Mouse (Mus musculus) induced T-regulatory cell, adult 2 months (primary cell): Measurements from ENCODE around the gene Cplx2.

Source experiments
- DNase-seq: peaks from one replicate; pipeline ENCODE4 v3.0.0-alpha.2; 2012; ENCODE audit warnings: low read depth

Gene Cplx2

DNA sequence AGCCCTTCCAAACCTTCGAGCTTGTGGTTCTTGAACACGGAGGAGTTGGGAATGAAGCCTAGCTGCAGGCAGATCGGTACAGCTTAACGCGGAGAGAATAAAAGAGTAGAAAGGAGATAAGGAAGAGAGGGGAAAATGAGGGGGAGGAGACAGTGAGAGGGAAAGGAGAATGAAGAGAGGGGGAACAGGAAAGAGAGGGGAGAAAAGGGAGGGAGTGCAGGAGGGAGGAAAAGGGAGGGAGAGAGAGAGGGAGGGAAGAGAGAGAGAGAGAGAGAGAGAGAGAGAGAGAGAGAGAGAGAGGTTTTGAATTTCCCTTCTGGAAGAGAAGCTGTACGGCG is at the start of gene Cplx2:
Gene Cplx2, plus strand, starts transcription at position 301 of the 338 bp plus-strand sequence.
- DNase-seq, result no peak

DNA sequence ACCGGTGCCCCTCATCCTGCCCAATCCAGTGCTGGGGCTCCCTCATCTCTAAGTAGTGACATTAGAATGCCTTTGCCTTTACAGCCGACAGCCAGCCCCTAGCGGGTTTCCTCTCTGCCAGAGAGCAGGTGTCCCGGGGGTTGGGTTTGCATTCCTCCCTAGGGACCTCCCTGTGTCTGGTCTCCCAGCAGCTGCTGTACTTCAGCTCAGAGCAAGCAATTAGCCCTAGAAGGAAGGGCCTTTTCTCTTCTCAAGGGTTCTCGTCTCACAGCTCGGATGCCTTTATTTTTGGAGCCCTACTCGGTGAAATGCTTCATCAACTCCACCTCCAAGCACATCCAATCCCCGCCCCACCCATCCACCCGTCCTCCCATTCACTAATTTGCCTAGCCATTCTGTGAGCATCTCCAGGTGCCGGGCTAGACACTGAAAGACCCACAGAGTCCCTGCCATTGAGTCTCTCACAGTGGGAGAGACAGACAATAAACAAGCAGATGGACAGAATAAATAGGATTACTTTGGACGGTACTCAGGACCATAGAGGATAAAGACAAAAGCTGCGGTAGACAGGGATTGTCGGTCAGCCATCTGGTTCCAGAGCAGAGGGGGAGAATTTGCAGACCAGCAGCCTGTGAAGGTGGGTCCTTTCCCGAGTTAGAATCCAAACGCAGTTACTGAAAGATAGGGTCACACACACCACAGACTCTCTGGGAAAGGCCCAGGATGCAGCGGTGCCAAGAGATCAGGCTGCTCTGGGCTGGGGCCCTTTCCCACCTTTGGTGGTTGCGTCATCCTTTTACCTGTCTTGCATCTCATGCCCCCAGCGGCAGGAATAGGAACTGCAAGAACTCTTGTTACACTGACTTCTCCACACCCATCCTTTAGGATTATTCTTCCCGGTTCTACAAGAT is 48.5 kb upstream of the Cplx2 start:
- peak; percentile 66 for DNase-seq

DNA sequence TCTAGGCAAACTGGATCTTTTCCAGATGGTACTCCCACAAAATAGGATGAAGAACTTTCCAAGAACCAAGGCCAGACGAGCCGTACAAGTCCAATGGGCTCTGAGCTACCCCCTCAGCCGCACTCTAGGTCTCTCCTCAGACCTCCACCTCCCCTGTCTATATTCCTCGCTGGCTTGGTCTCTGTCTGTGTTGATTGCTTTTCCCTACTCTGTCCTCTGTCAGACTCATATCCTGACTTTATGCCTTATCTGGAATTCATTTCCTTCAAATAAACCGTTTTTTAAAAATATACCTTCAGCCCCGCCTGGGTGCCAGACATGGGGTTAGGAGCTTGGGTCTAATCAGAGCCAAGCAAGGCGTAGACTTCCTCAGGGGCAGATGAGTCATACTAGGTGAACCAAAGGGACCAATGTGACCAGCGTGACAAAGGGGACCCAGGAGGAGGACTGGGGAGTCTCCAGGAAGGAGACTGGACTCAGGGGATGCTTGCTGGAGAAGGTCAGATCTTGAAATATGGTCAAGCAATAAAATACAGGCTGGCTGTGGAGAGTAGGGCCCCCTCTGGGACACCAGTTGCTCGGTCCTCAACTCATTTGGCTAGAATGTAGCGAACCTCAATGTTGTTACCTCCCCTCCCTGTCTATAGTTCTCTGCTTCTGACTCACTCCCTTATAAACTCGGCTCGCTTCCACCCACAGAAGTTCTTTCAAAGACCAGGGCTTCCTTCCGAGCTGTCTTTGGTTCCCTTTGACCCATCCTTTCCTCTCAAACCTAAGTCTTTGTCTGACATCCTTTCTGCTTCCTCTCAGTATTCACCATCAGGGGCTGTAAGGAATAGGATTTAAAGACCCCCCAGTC is 47.6 kb upstream of the Cplx2 start:
- DNase-seq, result no peak

DNA sequence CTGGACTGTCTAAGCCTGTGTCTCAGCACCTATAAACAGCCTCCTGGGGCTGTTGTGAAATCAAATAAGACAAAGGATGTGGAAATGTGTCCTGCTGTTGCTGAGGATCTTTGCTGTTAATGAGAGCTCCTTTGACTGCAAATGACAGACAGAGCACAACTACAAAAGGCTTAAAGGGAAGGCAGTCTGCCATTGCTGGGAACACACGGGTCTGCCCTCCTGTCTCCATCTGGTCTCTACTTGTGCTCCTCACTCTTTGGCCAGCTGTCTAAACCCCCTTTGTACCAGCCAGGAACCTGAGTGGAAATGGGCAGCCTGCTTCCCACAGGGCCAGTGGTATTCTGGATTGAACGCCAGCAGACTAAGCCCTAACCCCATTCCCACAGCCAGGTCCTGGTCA is 47.0 kb upstream of the Cplx2 start:
- no peak for DNase-seq

DNA sequence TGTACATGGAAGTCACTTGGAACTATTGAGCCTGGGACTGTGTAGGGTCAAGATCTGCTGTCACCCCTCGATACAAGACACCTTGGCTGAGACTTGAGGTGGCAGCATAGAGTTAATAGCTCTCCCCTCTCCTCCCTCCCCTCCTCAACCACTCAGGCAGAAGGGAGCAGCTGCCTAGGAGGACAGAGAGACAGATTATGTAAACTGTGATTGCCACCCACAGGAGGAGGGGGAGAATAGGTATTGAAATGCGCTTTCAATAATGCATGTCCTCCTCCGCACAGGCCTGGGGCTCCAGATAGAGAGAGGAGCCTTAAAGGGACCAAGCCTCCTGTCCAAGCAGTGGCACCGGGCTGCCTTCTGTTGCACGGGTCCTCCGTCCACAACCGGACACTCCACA is 45.3 kb upstream of the Cplx2 start:
- DNase-seq, result no peak

DNA sequence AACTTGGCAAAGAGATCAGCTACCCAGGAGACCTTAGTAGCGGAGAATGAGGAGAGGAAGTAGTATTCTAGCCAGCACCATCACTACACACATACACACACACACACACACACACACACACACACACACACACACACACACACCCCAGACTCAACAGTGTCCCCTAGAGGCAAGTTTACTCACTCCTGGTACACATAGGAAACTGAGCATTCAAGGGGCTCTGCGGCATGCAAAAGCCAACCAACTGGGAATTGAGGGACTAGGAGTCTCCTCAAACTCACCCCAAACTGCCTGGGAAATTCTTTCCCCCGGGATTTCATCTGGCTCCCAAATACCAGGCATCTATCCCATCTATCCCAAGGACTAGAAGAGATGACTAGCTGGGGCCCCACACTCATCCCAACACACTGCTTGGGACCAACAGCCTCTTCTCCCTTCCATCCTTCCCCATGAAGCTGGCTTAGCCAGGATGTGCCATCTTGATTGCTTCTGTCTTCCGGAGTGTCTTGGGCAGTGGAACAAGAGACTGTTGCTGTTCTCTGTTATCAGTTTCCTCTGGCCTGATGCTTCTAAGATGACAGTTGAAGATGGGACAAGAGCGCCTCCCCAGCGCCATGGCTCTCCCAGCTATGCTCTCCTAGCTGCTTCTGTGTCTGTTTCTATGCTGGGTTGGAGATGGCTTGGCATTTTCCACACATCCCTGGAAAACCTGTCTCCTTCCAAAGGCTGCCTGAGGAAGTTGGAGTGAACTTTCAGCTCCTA is 44.3 kb upstream of the Cplx2 start:
- DNase-seq, result no peak

DNA sequence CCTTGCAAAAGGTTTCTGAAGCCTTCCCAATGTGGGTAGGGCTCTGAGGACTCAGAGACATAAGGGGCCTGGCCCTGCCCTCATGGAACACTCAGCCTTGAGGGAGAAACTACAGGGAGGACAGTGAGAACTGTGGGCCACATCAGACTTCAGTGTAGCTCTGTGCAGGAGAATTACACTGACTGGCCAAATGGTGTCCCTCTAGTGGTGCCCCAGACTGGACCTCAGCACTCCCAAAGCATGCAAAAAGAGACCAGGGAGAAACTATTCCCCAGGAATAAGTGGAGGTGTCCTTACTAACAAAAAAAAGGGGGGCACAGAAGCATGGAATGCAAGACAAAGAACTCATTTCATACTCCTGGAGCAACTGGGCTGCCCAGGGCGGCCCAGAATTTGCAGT is 43.1 kb upstream of the Cplx2 start:
- DNase-seq, result no peak

DNA sequence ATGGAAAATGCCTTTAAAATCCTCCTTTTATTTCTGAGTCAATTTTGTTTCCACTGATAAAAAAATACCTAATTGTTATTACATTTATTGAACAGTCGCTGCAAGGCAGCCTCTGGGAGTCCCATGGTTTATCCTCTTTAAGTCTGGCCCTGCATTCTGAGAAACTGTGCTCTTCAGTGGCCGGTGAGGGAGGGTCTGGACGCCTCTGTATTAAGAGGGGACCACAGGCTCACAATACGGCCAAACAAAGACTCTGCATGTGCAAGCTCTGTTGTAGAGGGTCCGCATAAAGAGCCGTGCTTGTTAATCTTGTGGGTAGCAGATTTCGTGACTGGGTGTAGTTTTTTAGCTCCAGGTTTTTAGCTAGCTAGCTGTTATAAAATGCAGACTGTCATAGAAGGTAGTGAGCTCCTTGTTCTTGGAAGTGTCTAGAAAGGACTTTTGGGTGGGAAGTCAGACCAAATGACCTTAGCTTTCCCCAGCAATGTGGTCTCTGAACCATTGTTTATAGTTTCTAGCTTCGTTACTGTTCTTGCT is 42.1 kb upstream of the Cplx2 start:
- DNase-seq, result no peak

DNA sequence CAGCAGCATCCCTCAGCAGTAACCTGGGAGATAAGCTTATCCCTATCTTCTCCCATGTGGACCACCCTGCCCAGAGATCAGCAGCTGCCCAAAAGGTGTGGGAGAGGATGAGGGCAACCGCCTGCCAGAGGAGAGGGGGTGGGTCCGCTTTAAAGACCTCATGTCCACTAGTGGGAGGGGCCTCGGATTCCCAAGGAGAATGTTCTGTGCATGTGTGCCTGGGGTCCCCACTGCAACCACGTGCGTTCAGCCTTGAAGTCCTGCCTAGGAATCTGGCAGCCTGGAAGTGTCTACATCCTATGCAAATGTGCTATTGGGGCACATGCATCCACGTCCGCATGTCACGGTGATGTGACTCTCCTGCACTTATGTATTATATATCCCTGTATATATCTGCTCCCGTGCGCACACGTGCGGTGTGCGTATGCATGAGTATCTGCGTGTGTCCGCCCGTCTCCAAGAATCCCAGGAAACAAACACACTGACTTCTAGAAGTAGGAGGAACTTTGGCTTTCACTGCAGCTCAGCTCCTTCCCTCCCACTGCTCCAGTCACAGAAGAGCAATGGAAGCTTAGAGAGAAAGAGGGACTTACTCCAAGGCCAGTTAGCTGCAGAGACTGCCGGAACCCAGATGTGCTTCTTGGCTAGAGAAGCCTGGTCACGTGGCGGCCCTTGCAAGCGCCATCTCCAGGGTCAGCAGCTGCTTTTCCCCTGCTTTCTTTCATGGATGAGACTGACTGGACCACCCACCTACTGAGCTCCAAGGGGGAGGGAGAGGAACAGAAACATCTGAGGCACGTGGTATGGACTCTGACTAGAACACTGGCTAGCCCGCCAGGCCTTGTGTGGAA is 39.1 kb upstream of the Cplx2 start:
- no peak for DNase-seq

DNA sequence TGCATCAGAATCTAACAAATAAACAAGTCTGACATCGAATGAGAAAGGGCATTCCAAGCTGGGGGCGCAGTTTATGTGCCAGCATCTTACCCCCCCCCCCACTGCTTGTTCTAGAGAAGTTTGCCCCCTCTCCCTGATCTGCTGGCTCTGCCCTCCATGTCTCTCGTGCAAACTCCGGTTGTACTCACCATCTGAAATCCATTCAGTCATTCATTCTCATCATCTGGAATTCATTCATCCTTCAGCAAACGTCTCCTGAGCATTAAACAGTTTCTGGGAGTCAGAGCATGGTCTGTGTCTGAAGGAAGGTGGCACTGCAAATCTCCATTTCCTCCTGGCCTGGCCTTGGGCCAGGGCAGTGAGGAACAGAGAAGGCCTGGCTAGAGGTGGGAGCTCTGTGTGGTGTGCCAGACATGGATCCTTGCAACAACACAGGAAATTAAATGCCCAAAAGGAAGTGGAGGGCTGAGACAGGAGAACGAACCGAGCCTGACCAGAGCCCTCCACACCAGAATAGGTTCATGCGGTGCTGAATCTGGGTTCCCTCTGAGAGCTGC is 38.1 kb upstream of the Cplx2 start:
- no peak for DNase-seq

DNA sequence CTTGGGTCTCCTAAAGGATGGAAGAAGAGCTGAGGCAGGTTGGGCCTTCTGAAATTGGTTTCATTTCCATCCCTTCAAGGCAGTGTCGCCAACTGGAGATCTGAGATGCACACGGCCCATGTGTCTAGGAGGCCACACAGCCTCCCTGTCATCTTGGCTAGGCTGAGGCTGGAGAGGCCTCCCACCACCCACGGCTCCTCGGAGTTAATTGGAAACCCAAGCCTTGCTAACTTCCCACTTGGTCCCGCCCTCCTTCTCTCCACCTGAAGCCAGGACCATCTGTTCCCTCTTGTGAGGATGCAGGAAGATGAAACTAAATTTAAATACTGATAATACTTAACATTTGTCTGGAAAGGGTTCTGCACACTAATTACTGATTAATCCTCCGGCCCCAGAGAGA is 34.1 kb upstream of the Cplx2 start:
- DNase-seq, result no peak

DNA sequence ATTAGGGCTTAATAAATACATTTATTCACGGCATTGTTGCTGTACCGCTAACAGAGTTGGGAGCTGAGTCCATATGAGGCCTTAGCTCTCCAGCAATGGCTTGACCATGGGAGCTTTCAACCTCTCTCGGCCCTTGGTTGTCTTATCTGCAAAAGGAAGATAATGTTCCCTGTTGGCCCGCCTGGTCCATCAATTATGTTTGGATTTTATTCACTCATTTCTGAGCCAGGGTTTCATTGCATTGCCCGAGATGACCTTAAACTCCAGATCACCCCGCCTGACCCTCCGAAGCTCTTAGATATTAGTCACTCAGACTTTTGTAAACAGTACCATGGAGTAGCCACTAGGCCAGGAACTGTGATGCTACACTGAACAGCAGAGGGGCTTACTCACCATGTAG is 33.6 kb upstream of the Cplx2 start:
- DNase-seq, result no peak

DNA sequence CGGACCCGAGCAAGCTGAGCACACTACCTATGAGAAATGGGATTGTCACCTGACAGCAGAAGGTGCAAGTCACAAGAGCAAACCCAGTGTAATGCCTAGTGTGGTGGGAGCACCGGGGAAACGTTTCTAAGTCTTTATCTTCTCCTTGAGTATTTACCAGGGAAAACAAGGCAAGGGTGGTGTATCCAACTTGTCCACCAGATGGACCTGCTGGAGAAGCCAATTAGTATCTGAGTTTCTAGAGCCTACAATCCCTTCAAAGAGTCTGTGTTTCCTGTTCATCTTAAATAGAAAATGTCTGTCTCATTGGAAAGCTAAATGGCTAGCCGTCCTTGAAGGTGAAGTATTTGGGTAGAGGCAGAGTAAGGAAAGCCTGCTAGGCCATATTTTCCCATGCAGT is 32.3 kb upstream of the Cplx2 start:
- no peak for DNase-seq

DNA sequence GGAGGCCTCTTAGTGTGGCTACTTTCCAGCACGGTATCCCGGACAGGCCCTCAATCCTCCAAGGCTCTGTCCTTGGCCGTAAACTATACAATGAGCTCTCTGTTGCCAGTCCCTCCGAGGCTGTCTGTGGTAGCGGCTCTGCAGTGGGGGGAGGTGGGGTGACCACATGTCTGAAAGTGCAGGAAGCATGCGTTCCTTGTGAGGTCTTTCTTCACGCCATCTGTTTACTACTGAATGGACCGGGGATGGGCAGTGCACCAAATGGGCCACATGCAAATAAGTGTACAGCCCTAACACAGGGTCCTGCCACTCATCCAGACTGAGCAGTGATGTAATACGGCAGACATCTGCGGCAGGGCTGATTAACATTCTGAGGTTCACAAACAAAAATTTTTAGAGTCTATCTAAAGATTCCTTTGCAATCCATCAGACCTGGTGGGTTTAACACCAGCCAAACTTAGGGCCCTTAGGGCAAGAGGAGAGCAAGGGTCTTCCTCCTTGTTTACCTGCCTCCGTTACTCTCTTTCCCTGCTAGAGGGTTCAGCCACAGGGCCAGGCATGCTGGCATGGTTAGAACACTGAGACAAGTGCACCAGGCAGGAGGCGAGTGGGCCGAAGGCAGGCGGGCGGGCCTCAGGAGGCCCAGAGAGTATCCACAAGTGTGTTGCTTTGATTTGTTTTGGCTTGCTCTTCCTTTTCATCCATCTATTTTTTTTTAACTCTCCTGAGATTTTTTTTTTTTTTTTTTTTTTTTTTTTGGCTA is 25.1 kb upstream of the Cplx2 start:
- DNase-seq, result no peak

DNA sequence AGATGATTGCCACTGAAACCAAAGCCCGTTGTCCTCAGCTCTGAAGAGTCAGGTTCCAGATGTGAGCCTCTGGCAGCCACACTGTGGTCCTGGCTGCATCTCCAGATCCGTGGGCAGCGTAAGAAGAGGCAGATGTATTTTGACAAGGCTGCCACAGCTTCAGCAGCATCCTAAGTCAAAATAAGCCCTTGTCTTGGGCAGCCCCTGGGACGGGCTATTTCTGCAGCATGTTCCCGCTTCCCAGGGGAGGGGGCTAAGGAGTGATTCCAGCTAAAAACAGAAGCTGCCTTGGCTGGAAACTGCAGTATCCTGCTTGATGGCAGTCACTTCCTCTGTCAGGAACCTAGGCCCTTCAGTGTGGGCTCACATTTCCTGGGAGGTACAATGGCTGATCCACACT is 23.1 kb upstream of the Cplx2 start:
- DNase-seq, result no peak

DNA sequence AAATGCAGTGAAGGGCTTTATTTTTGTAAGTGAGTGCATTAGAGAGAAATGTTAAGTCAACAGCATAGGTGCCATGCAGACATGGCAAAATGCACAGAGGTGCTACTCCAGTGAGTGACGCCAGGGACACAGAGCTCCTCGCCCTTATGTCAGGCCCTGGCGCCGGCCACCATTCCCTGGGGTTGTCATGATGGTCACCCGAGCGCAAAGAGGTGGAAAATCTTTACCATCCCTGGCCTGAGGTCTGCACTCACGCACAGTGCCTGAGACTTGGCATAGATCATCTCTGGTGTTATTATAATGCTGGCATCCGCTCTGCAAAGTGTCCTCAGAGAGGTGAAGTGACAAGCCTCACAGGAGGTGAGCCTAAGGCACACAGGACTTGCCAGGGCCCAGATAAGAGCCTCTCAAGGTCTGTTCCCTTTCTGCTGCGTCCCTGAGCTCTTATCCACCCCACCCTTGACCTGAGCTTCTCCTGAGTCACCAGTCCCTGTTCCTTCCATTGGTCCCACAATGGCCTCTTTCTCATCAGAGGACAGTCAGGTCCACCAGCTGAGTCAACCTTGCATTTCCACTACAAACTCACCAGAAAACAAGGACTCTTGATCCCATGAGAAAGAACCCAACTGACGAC is 21.9 kb upstream of the Cplx2 start:
- no peak for DNase-seq

DNA sequence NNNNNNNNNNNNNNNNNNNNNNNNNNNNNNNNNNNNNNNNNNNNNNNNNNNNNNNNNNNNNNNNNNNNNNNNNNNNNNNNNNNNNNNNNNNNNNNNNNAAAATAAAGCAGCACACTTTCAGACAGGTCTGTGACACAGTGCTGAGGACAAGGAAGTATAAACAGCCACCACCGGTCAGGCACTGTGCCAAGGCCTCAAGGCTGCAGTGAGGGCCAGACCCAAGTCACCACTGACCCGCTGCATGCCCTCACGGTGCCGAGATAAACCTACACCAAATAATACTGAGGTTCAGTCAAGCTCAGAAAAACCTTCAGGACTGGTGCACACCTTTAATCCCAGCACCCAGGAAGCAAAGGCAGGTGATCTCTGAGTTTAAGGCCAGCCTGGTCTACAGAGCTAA is 13.7 kb upstream of the Cplx2 start:
- DNase-seq, result no peak

DNA sequence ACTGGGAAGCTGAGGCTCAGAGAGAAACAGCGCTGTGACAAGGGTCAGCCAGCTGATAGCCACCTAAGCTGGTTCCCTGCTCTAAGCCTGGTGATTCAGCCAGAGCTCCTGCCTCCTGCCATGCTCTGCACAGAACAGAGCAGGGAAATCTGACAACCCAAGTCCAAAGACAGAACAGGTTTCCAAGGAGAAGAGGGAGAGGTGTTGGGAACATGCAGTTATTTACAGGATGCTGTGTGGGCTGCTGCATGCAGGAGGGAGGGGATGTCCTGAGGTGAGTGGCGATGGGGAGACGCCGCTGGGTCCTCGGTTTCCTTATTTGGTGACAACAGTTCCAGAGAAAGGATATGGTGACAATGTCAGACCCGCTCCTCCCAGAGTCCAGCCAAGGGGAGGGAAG is 12.0 kb upstream of the Cplx2 start:
- no peak for DNase-seq

DNA sequence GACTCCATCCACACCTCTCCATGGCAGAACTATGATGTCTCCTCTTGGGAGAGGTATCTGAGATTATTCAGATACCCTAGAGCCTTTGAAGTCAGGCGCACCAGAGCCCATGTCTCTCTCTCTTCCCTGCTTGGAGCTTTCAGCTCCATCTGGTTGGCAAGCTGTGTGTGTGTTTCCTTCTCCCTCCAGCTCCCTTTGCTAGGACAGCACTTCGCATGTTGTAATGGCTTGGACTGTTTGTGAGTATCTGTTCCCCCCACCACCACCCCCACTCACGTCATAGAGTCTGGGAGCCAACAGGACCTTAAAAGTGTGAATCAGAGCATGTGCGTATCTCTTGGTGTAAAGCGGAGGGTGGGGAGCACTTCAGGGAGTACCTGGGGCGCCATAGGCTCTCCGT is 6.5 kb upstream of the Cplx2 start:
- DNase-seq, result no peak

DNA sequence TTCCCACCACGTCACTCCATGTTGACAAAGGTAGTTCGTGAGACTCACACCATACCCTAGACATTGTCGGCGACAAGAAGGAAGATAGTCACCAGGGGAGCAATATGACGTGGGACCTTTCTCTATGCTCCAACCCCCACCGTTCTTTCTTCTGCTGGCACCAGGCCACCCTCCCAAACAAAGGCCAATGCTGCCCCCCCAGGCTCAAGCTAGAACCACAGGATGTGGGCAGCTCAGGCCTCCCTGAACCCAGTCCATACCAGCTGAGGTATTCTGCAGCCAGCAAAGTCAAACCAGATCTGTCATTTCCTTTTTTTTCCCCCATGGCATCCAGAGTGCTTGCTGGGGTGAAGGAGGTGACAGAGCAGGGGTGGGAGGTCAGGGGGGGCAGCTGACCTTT is 3.4 kb upstream of the Cplx2 start:
- no peak for DNase-seq
